Mouse (Mus musculus) kidney, postnatal 10 days (tissue): ENCODE measurements around the gene Lrfn4.
A peak's percentile ranks its signal among the peaks of the same experiment; 100 is the strongest.

Experiments
- DNase-seq: peaks from one replicate; pipeline ENCODE4 v3.0.0; 2021; ENCODE audit warnings: mixed read lengths

Gene Lrfn4

GRCm38 (mm10) chr19:4615151-4616093, at the start of gene Lrfn4:
Lrfn4 (minus strand) TSS chr19:4615667.
- peak; percentile 93 for DNase-seq

- no peak for DNase-seq
These were observed 42.7 kb upstream of the Lrfn4 start for GRCm38 (mm10) chr19:4658156-4658555.

- no peak for DNase-seq
These were observed 31.5 kb upstream of the Lrfn4 start for GRCm38 (mm10) chr19:4646917-4647492.

GRCm38 (mm10) chr19:4644271-4644670, 28.8 kb upstream of the Lrfn4 start:
- peak; percentile 47 for DNase-seq

- DNase-seq = no peak
These were observed 20.5 kb upstream of the Lrfn4 start for GRCm38 (mm10) chr19:4635986-4636385.

- peak; percentile 79 for DNase-seq
These were observed 13.4 kb upstream of the Lrfn4 start for GRCm38 (mm10) chr19:4628819-4629218.

- DNase-seq = no peak
These were observed 10.5 kb upstream of the Lrfn4 start for GRCm38 (mm10) chr19:4625829-4626535.

GRCm38 (mm10) chr19:4625179-4625828, 9.8 kb upstream of the Lrfn4 start, which contains the start of gene Rce1:
Rce1 (minus strand) TSS chr19:4625641.
- DNase-seq = peak; percentile 96

GRCm38 (mm10) chr19:4624406-4625178, 9.1 kb upstream of the Lrfn4 start:
- no peak for DNase-seq

GRCm38 (mm10) chr19:4624006-4624405, 8.5 kb upstream of the Lrfn4 start:
- DNase-seq = no peak

- no peak for DNase-seq
These were observed 8.0 kb upstream of the Lrfn4 start for GRCm38 (mm10) chr19:4623419-4623818.

- DNase-seq = no peak
These were observed 7.3 kb upstream of the Lrfn4 start for GRCm38 (mm10) chr19:4622780-4623179.

GRCm38 (mm10) chr19:4620721-4621120, 5.3 kb upstream of the Lrfn4 start:
- DNase-seq = no peak

- no peak for DNase-seq
These were observed 4.0 kb upstream of the Lrfn4 start for GRCm38 (mm10) chr19:4619461-4619860.

GRCm38 (mm10) chr19:4618183-4618582, 2.7 kb upstream of the Lrfn4 start:
- DNase-seq = peak; percentile 58

- no peak for DNase-seq
These were observed 1.1 kb upstream of the Lrfn4 start for GRCm38 (mm10) chr19:4616546-4616945.

- DNase-seq = peak; percentile 67
These were observed 939 bp downstream of the Lrfn4 start for GRCm38 (mm10) chr19:4614305-4615150.

- DNase-seq = no peak
These were observed 1.8 kb downstream of the Lrfn4 start for GRCm38 (mm10) chr19:4613464-4614304.

- DNase-seq = no peak
These were observed 3.1 kb downstream of the Lrfn4 start for GRCm38 (mm10) chr19:4612181-4612961.
